Mouse (Mus musculus) heart, embryonic 14.5 days (tissue): ENCODE results near the gene Tmprss11e. TPM values are rescaled to one million over a fixed set of nuclear protein-coding genes. Genes with fewer than 3 reads are reported as not detected.

ENCODE experiments used
- polyA plus RNA-seq: library from polyadenylated mRNA; unstranded; fragments of >200 nt; fragmentation: Nextera tagmentation; extraction: Ambion mirVana; gene quantifications from 2 replicates; pipeline ENCODE4 v1.2.1, GENCODE M21; 2014

Tmprss11e gene
- polyA plus RNA-seq, 1 experiment from 2014 or later = not detected

Other genes starting within 250 kb of the Tmprss11e start
- gene Tmprss11g, start 227.2 kb downstream of the Tmprss11e start, polyA plus RNA-seq = not detected in 2 replicates
- gene Tmprss11f, start 113.4 kb downstream of the Tmprss11e start, polyA plus RNA-seq = not detected in 2 replicates
- gene Tmprss11b, start 69.5 kb downstream of the Tmprss11e start, polyA plus RNA-seq = not detected in 2 replicates
- gene Ythdc1, start 58.4 kb upstream of the Tmprss11e start, polyA plus RNA-seq = 29.7 and 31.5 TPM in 2 replicates
- gene Ugt2b34, start 161.1 kb upstream of the Tmprss11e start, polyA plus RNA-seq = not detected in 2 replicates
- gene Ugt2b1, start 180.7 kb upstream of the Tmprss11e start, polyA plus RNA-seq = not detected in 2 replicates